Mouse (Mus musculus): ENCODE measurements at regions not wholly inside any gene's neighbourhood (a gene's known extent, or its start where the extent isn't known, plus 50 kb on each side); places are given as distances from the start of the nearest gene placed in this dataset.
"Not testable (repeated sequence)": the region's sequence is repeated elsewhere in the genome, so short reads cannot be mapped to it uniquely, and the experiment has no call there.

GRCm38 (mm10) chr10:26577087-26577486, 176.1 kb upstream of the Arhgap18 start:
- no peak for DNase-seq (ENCODE audit: low spot score)

- DNase-seq (ENCODE audit: low spot score), result no peak
Measured at GRCm38 (mm10) chr10:26585106-26585505, 168.1 kb upstream of the Arhgap18 start.

GRCm38 (mm10) chr10:26607081-26607480, 146.1 kb upstream of the Arhgap18 start:
- not testable (repeated sequence) for DNase-seq (ENCODE audit: low spot score)

- no peak for DNase-seq (ENCODE audit: low spot score)
Measured at GRCm38 (mm10) chr10:26611246-26611645, 142.0 kb upstream of the Arhgap18 start.

GRCm38 (mm10) chr10:26630196-26630760, 122.9 kb upstream of the Arhgap18 start:
- DNase-seq (ENCODE audit: low spot score), result no peak

- DNase-seq (ENCODE audit: low spot score), result no peak
Measured at GRCm38 (mm10) chr10:26632266-26632665, 121.0 kb upstream of the Arhgap18 start.

- DNase-seq (ENCODE audit: low spot score), result no peak
Measured at GRCm38 (mm10) chr10:26637459-26637858, 115.8 kb upstream of the Arhgap18 start.

- DNase-seq (ENCODE audit: low spot score), result no peak
Measured at GRCm38 (mm10) chr10:26638056-26638455, 115.2 kb upstream of the Arhgap18 start.

GRCm38 (mm10) chr10:26639118-26639517, 114.1 kb upstream of the Arhgap18 start:
- DNase-seq (ENCODE audit: low spot score), result no peak

GRCm38 (mm10) chr10:26653103-26653502, 100.1 kb upstream of the Arhgap18 start:
- DNase-seq (ENCODE audit: low spot score), result no peak

GRCm38 (mm10) chr10:26664270-26664669, 89.0 kb upstream of the Arhgap18 start:
- no peak for DNase-seq (ENCODE audit: low spot score)

- no peak for DNase-seq (ENCODE audit: low spot score)
Measured at GRCm38 (mm10) chr10:26679500-26680227, 73.6 kb upstream of the Arhgap18 start.

GRCm38 (mm10) chr10:26694761-26695160, 58.5 kb upstream of the Arhgap18 start:
- DNase-seq (ENCODE audit: low spot score), result no peak

- peak; percentile 11 for DNase-seq (ENCODE audit: low spot score)
Measured at GRCm38 (mm10) chr10:26695212-26695933, 57.8 kb upstream of the Arhgap18 start.

Data from yolk sac, embryonic 10.5 days (tissue).